Mouse (Mus musculus): ENCODE data around the gene Zfhx2. TPM values are rescaled to one million over a fixed set of nuclear protein-coding genes. Genes with fewer than 3 reads are reported as not detected.
A peak's percentile ranks its signal among the peaks of the same experiment; 100 is the strongest.

Gene Zfhx2
- total and polyA plus RNA-seq, 2 experiments from 2014 or later, result 7.5 to 11.1 TPM

GRCm38 (mm10) chr14:55071756-55072155, 20.4 kb downstream of the Zfhx2 start:
- 36% methylated on average over 19 of the region's 19 CpGs for WGBS
- Histone ChIP-seq H3K4me3 (ENCODE audit: low read depth, low read length) (no peak overlapping the region), H3K36me3 (ENCODE audit: insufficient read depth) (peaks cover 81% of the 10 kb centered on the region), H3K27ac (ENCODE audit: low read depth, low read length) (peak overlapping the region; percentile 54), H3K9me3 (ENCODE audit: low read length) (no peaks in the 10 kb centered on the region), H3K9ac (no peak overlapping the region; the same call in 1 of the 2 replicates), H3K4me2 (ENCODE audit: low read depth) (no peak overlapping the region), H3K27me3 (ENCODE audit: insufficient read depth, low read length) (no peaks in the 10 kb centered on the region), H3K4me1 (ENCODE audit: insufficient read depth) (no peaks in the 10 kb centered on the region)
- TF ChIP-seq CTCF (IDR thresholded peaks at IDR 0.05; ENCODE audit: low read depth), result no peak
- DNase-seq, result no peak
- no peak for ATAC-seq

DNA sequence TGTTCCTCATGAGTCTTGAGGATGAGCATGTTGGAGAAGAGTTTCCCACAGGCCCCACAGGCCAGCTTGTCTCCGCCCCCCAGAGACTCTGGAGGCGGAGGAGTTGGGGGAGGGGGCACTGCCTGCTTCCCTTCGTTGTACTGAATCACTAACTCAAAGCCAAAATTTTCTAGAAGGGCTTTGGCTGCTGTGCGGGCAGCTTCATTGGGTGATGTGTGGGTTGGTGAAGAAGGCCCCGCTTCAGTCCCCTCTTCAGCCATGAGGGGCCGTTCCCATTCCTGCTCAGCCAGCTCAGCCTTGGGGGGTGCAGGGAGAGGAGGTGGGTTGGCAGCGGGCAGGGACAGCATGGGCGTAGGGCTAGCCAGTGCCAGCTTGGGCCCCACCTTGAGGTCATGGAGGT, 26.1 kb downstream of the Zfhx2 start:
- H3K27ac ChIP-seq (ENCODE audit: low read depth, low read length), result 0 out of 2 replicates have a peak overlapping the region, but pooled peaks have one; percentile 9
- H3K4me3 ChIP-seq (ENCODE audit: low read depth, low read length), result no peak overlapping the region
- H3K9ac ChIP-seq, result no peak overlapping the region
- TF ChIP-seq CTCF (IDR thresholded peaks at IDR 0.05; ENCODE audit: low read depth), result no peak
- peaks cover 16% of the 10 kb centered on the region; the same call in 1 of the 2 replicates for H3K4me1 ChIP-seq (ENCODE audit: insufficient read depth)
- DNase-seq (no peak), ATAC-seq (no peak)
- H3K9me3 ChIP-seq (ENCODE audit: low read length), result no peaks in the 10 kb centered on the region
- WGBS, result 83% methylated on average over 8 of the region's 8 CpGs
- H3K4me2 ChIP-seq (ENCODE audit: low read depth), result no peak overlapping the region
- H3K36me3 ChIP-seq (ENCODE audit: insufficient read depth), result peaks cover 82% of the 10 kb centered on the region
- H3K27me3 ChIP-seq (ENCODE audit: insufficient read depth, low read length), result no peaks in the 10 kb centered on the region

GRCm38 (mm10) chr14:55065391-55065790, 26.7 kb downstream of the Zfhx2 start:
- Histone ChIP-seq H3K27ac (ENCODE audit: low read depth, low read length) (peak overlapping the region; percentile 50), H3K9ac (no peak overlapping the region), H3K4me2 (ENCODE audit: low read depth) (no peak overlapping the region), H3K27me3 (ENCODE audit: insufficient read depth, low read length) (no peaks in the 10 kb centered on the region), H3K4me1 (ENCODE audit: insufficient read depth) (peaks cover 20% of the 10 kb centered on the region; the same call in 1 of the 2 replicates), H3K36me3 (ENCODE audit: insufficient read depth) (peaks cover 79% of the 10 kb centered on the region), H3K9me3 (ENCODE audit: low read length) (no peaks in the 10 kb centered on the region), H3K4me3 (ENCODE audit: low read depth, low read length) (no peak overlapping the region)
- ATAC-seq (no peak), DNase-seq (no peak)
- no peak for TF ChIP-seq CTCF (IDR thresholded peaks at IDR 0.05; ENCODE audit: low read depth)
- WGBS, result 84% methylated on average over 13 of the region's 13 CpGs

- Histone ChIP-seq H3K4me3 (ENCODE audit: low read depth, low read length) (no peak overlapping the region), H3K27ac (ENCODE audit: low read depth, low read length) (peak overlapping the region; percentile 50), H3K27me3 (ENCODE audit: insufficient read depth, low read length) (no peaks in the 10 kb centered on the region), H3K4me2 (ENCODE audit: low read depth) (no peak overlapping the region), H3K36me3 (ENCODE audit: insufficient read depth) (peaks cover 75% of the 10 kb centered on the region), H3K4me1 (ENCODE audit: insufficient read depth) (peaks cover 26% of the 10 kb centered on the region), H3K9ac (no peak overlapping the region), H3K9me3 (ENCODE audit: low read length) (no peaks in the 10 kb centered on the region)
- TF ChIP-seq CTCF (IDR thresholded peaks at IDR 0.05; ENCODE audit: low read depth), result no peak
- WGBS, result 81% methylated on average over 35 of the region's 35 CpGs
- ATAC-seq (no peak), DNase-seq (no peak)
Observed at GRCm38 (mm10) chr14:55064481-55065370, 27.4 kb downstream of the Zfhx2 start.

DNA sequence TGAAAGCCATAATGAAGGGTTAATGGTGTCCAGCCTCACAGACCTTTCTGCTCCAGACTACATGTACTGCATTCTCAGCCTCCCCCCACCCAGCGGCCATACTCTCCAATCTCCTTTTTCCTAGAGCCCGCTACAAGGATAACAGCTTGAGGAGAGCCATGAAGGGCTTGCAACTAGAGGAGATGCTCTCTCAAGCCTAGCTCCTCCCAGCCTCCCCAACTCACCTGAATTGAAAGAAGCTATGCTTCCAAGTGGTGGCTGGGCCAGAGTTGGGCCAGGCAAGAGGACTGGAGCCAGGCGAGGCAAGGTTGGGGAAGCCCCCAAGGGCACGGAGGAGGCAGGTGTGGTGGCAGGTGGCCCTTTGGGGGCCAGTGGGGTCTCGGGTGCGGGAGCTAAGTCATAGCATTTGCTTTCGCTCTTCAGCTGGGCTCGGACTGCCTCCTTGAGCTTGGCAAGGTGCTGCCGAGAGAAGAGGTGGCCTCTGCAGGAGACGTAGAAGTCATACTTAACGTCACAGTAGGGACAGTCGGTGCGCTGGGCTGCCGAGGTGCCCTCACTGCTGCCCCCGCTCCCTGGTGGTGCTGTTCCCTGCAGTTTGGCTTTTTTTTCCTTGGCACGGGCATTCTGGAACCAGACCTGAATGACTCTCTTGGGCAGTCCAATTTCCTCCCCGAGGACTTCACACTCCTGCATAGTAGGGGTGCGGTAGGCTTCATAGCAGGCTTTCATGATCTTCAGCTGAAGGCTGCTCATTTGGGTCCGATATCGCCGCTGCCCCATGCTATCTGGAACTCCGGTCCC, 28.3 kb downstream of the Zfhx2 start:
- no peak for DNase-seq
- H3K4me3 ChIP-seq (ENCODE audit: low read depth, low read length), result no peak overlapping the region

DNA sequence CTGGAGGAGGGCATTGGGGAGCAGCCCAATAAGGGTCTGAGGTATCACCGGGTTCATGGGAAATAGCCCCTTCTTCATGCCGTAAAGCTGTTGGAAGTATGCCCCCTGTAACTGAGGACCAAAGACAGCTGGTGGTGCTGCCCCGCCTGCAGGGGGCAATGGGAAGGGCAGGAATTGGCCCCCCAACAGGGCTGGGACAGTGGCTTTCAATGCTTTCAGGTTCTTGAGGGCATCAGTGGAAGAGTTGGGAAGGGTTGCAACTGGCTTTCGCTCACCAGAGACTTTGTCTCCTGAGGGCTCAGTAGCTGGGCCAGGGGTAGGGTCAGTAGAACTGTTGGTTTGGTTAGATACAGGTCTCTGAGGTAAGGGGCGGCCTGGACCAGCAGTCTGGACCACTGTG, 29.0 kb downstream of the Zfhx2 start:
- Histone ChIP-seq H3K36me3 (ENCODE audit: insufficient read depth) (peaks cover 65% of the 10 kb centered on the region), H3K4me1 (ENCODE audit: insufficient read depth) (peaks cover 39% of the 10 kb centered on the region), H3K4me2 (ENCODE audit: low read depth) (peak overlapping the region; percentile 39), H3K27me3 (ENCODE audit: insufficient read depth, low read length) (no peaks in the 10 kb centered on the region), H3K9ac (peak overlapping the region; percentile 25; the same call in 1 of the 2 replicates), H3K9me3 (ENCODE audit: low read length) (no peaks in the 10 kb centered on the region), H3K27ac (ENCODE audit: low read depth, low read length) (peak overlapping the region; percentile 67), H3K4me3 (ENCODE audit: low read depth, low read length) (no peak overlapping the region)
- 76% methylated on average over 5 of the region's 5 CpGs for WGBS
- ATAC-seq (no peak), DNase-seq (no peak)
- no peak for TF ChIP-seq CTCF (IDR thresholded peaks at IDR 0.05; ENCODE audit: low read depth)

More for the DNA sequence above, 28.3 kb downstream of the Zfhx2 start:
- peaks cover 71% of the 10 kb centered on the region for H3K36me3 ChIP-seq (ENCODE audit: insufficient read depth)
- H3K4me2 ChIP-seq (ENCODE audit: low read depth), result peak overlapping the region; percentile 2; the same call in 1 of the 2 replicates
- no peak overlapping the region for H3K9ac ChIP-seq
- no peak for TF ChIP-seq CTCF (IDR thresholded peaks at IDR 0.05; ENCODE audit: low read depth)
- H3K27me3 ChIP-seq (ENCODE audit: insufficient read depth, low read length), result no peaks in the 10 kb centered on the region
- no peaks in the 10 kb centered on the region for H3K9me3 ChIP-seq (ENCODE audit: low read length)
- peaks cover 32% of the 10 kb centered on the region for H3K4me1 ChIP-seq (ENCODE audit: insufficient read depth)
- peak overlapping the region; percentile 67; the same call in 1 of the 2 replicates for H3K27ac ChIP-seq (ENCODE audit: low read depth, low read length)
- no peak for ATAC-seq
- WGBS, result 84% methylated on average over 22 of the region's 22 CpGs
